Mouse (Mus musculus) lung, embryonic 14.5 days (tissue): ENCODE results near the gene Haus3. TPM values are rescaled to one million over a fixed set of nuclear protein-coding genes. Genes with fewer than 3 reads are reported as not detected.

ENCODE experiments used
- ATAC-seq: fragments of 200-750 bp; cut with Nextera tagmentation; 2 replicates; pipeline ENCODE4 v1.8.0; 2017; ENCODE audit warnings: mild to moderate bottlenecking, moderate TSS enrichment, moderate library complexity; ENCODE audit not compliant: insufficient read depth
- DNase-seq: peaks from one replicate; pipeline ENCODE4 v3.0.0-alpha.2; 2015
- H3K27ac ChIP-seq: fragments of 300-500 bp; sonication (generic); 2 replicates; pipeline ENCODE4 v1.5.1; 2014; ENCODE audit warnings: low read depth, mild to moderate bottlenecking, moderate library complexity
- H3K27me3 ChIP-seq: fragments of 300-500 bp; sonication (generic); 2 replicates; pipeline ENCODE4 v1.6.1; 2014; ENCODE audit warnings: low read length, control low read depth; ENCODE audit not compliant: insufficient read depth
- H3K36me3 ChIP-seq: fragments of 300-500 bp; sonication (generic); 2 replicates; pipeline ENCODE4 v1.6.1; 2014; ENCODE audit warnings: control low read depth; ENCODE audit not compliant: insufficient read depth
- H3K4me1 ChIP-seq: fragments of 300-500 bp; sonication (generic); 2 replicates; pipeline ENCODE4 v1.6.1; 2014; ENCODE audit warnings: antibody characterized with exemption, control low read depth; ENCODE audit not compliant: insufficient read depth
- H3K4me2 ChIP-seq: fragments of 300-500 bp; sonication (generic); 2 replicates; pipeline ENCODE4 v1.6.1; 2014; ENCODE audit warnings: mild to moderate bottlenecking
- H3K4me3 ChIP-seq: fragments of 300-500 bp; sonication (generic); 2 replicates; pipeline ENCODE4 v1.5.1; 2014; ENCODE audit warnings: low read depth, low read length
- H3K9ac ChIP-seq: fragments of 300-500 bp; sonication (generic); 2 replicates; pipeline ENCODE4 v1.6.1; 2014
- H3K9me3 ChIP-seq: fragments of 300-500 bp; sonication (generic); 2 replicates; pipeline ENCODE4 v1.6.1; 2016; ENCODE audit warnings: low read depth, low read length, control low read depth
- CTCF ChIP-seq: IDR thresholded peaks from 2 replicates; pipeline ENCODE4 v1.5.1; 2016; ENCODE audit warnings: antibody characterized with exemption, low read depth
- WGBS: fragments of 180-500 bp; shearing (Covaris S2); extraction: QIAGEN DNeasy Blood & Tissue Kit; methylation state at CpG from one replicate; pipeline ENCODE4 v1.1.7; 2014; 5-methylcytosine and 5-hydroxymethylcytosine counted together
- polyA plus RNA-seq: library from polyadenylated mRNA; unstranded; fragments of >200 nt; fragmentation: Nextera tagmentation; extraction: Ambion mirVana; gene quantifications from 2 replicates; pipeline ENCODE4 v1.2.1, GENCODE M21; 2014

The Haus3 gene
- polyA plus RNA-seq, 1 experiment from 2014 or later, result 46.8 TPM

- no peaks in the 10 kb centered on the region for H3K4me1 ChIP-seq
- H3K9me3 ChIP-seq, result no peaks in the 10 kb centered on the region
- H3K27ac ChIP-seq, result no peak overlapping the region
- H3K27me3 ChIP-seq, result no peaks in the 10 kb centered on the region
- H3K36me3 ChIP-seq, result no peaks in the 10 kb centered on the region
- DNase-seq (no peak), ATAC-seq (no peak)
- no peak overlapping the region for H3K4me3 ChIP-seq
- H3K4me2 ChIP-seq, result no peak overlapping the region
- WGBS, result 75% methylated on average over 3 of the region's 3 CpGs
- TF ChIP-seq CTCF, result no peak
- H3K9ac ChIP-seq, result no peak overlapping the region
These were observed 50.0 kb downstream of the Haus3 start for GRCm38 (mm10) chr5:34119121-34119856.

- H3K9ac ChIP-seq, result no peak overlapping the region
- WGBS, result 57% methylated on average over 1 of the region's 1 CpGs
These were observed 63.6 kb downstream of the Haus3 start for GRCm38 (mm10) chr5:34105681-34106080.

More at GRCm38 (mm10) chr5:34105681-34106080, 63.6 kb downstream of the Haus3 start:
- H3K4me3 ChIP-seq, result no peak overlapping the region
- no peaks in the 10 kb centered on the region for H3K27me3 ChIP-seq
- H3K27ac ChIP-seq, result no peak overlapping the region
- DNase-seq (peak; percentile 15), ATAC-seq (no peak)
- H3K4me2 ChIP-seq, result no peak overlapping the region
- no peaks in the 10 kb centered on the region for H3K36me3 ChIP-seq
- H3K9me3 ChIP-seq, result no peaks in the 10 kb centered on the region
- no peaks in the 10 kb centered on the region for H3K4me1 ChIP-seq
- no peak for TF ChIP-seq CTCF

Other genes with a start within 250 kb of the Haus3 start
- 63.4 and 64.0 TPM in 2 replicates for gene Nelfa, start 233.1 kb downstream of the Haus3 start, polyA plus RNA-seq
- gene Gm1673, start 186.1 kb downstream of the Haus3 start, polyA plus RNA-seq, result 57.5 and 61.1 TPM in 2 replicates
- 0.09 and 0.13 TPM in 2 replicates for gene Nat8l, start 173.5 kb downstream of the Haus3 start, polyA plus RNA-seq
- 1.2 and 1.4 TPM in 2 replicates for gene Poln, start 79 bp downstream of the Haus3 start, polyA plus RNA-seq
- gene Mxd4, start 18.2 kb upstream of the Haus3 start, polyA plus RNA-seq, result 47.6 and 50.8 TPM in 2 replicates
- 0.21 and 0.38 TPM in 2 replicates for gene Zfyve28, start 118.9 kb upstream of the Haus3 start, polyA plus RNA-seq
- not detected in 2 replicates for gene Cfap99, start 119.1 kb upstream of the Haus3 start, polyA plus RNA-seq
- 196 and 198 TPM in 2 replicates for gene Rnf4, start 166.8 kb upstream of the Haus3 start, polyA plus RNA-seq
- gene Fam193a, start 200.4 kb upstream of the Haus3 start, polyA plus RNA-seq, result 14.9 and 15.4 TPM in 2 replicates